Mouse (Mus musculus) right cerebral cortex, adult 2 months (tissue): ENCODE data around the gene Cntnap5c.
"Not testable (repeated sequence)": the region's sequence is repeated elsewhere in the genome, so short reads cannot be mapped to it uniquely, and the experiment has no call there.

Source experiments
- DNase-seq, 2 experiments: peaks; one replicate each; pipeline ENCODE4 v3.0.0; 2021 to 2022; ENCODE audit warnings: low spot score in 2 of 2

Gene Cntnap5c

GRCm38 (mm10) chr17:57768622-57769610 is at the start of gene Cntnap5c:
TSS of gene Cntnap5c (plus strand) at chr17:57769570.
- peak; percentile 40 to 54 for DNase-seq

GRCm38 (mm10) chr17:57742119-57742518 is 27.3 kb upstream of the Cntnap5c start, which contains the start of gene Gm21834:
TSS of gene Gm21834 (minus strand) at chr17:57742219.
- DNase-seq: no peak

- DNase-seq: no peak
Observed at GRCm38 (mm10) chr17:57758033-57758432, 11.3 kb upstream of the Cntnap5c start.

GRCm38 (mm10) chr17:57767306-57767705 is 2.1 kb upstream of the Cntnap5c start:
- DNase-seq: no peak

GRCm38 (mm10) chr17:57770904-57771303 is 1.5 kb downstream of the Cntnap5c start:
- DNase-seq: peak; percentile 47 to 68

GRCm38 (mm10) chr17:57788161-57788799 is 18.9 kb downstream of the Cntnap5c start:
- DNase-seq: no peak

GRCm38 (mm10) chr17:57795408-57795807 is 26.0 kb downstream of the Cntnap5c start:
- DNase-seq: no peak

- no peak for DNase-seq
Observed at GRCm38 (mm10) chr17:57796668-57797311, 27.4 kb downstream of the Cntnap5c start.

- DNase-seq: peak in 1 of 2 experiments; percentile 2
Observed at GRCm38 (mm10) chr17:57799414-57799985, 30.1 kb downstream of the Cntnap5c start.

GRCm38 (mm10) chr17:57801180-57801579 is 31.8 kb downstream of the Cntnap5c start:
- no peak for DNase-seq

- no peak for DNase-seq
Observed at GRCm38 (mm10) chr17:57837090-57837971, 68.0 kb downstream of the Cntnap5c start.

- not testable (repeated sequence) for DNase-seq
Observed at GRCm38 (mm10) chr17:57855811-57856210, 86.4 kb downstream of the Cntnap5c start.

GRCm38 (mm10) chr17:57865996-57866395 is 96.6 kb downstream of the Cntnap5c start:
- no peak for DNase-seq

- no peak for DNase-seq
Observed at GRCm38 (mm10) chr17:57887742-57888389, 118.5 kb downstream of the Cntnap5c start.

GRCm38 (mm10) chr17:57911770-57912293 is 142.5 kb downstream of the Cntnap5c start:
- no peak for DNase-seq

GRCm38 (mm10) chr17:57984230-57984629 is 214.9 kb downstream of the Cntnap5c start:
- DNase-seq: no peak

GRCm38 (mm10) chr17:57988420-57988819 is 219.1 kb downstream of the Cntnap5c start:
- peak; percentile 11 to 29 for DNase-seq

GRCm38 (mm10) chr17:57996461-57996860 is 227.1 kb downstream of the Cntnap5c start:
- no peak for DNase-seq

GRCm38 (mm10) chr17:57999080-57999479 is 229.7 kb downstream of the Cntnap5c start:
- no peak for DNase-seq

- DNase-seq: no peak
Observed at GRCm38 (mm10) chr17:58002845-58003244, 233.5 kb downstream of the Cntnap5c start.
